Mouse (Mus musculus) heart, postnatal 25 days (tissue): Measurements from ENCODE around the gene Rgcc. TPM values are rescaled to one million over a fixed set of nuclear protein-coding genes. Genes with fewer than 3 reads are reported as not detected.

ENCODE experiments used
- DNase-seq: peaks from one replicate; pipeline ENCODE4 v3.0.0; 2022; ENCODE audit warnings: low spot score
- intact Hi-C: fragments of 180-260 bp; cut with DNase I; formaldehyde crosslinking; loops from one replicate; pipeline ENCODE4 v1.15.1; 2025
- total RNA-seq, 2 experiments: library from RNA; stranded (reverse); gene quantifications; 2 replicates each; pipeline ENCODE4 v1.2.3; 2021

Rgcc gene
- total RNA-seq, 2 experiments from 2014 or later: 37.9 to 54.5 TPM

- intact Hi-C loops: no loop called here
- DNase-seq: no peak
Measured at GRCm38 (mm10) chr14:79283952-79284351, 17.5 kb downstream of the Rgcc start.

DNA sequence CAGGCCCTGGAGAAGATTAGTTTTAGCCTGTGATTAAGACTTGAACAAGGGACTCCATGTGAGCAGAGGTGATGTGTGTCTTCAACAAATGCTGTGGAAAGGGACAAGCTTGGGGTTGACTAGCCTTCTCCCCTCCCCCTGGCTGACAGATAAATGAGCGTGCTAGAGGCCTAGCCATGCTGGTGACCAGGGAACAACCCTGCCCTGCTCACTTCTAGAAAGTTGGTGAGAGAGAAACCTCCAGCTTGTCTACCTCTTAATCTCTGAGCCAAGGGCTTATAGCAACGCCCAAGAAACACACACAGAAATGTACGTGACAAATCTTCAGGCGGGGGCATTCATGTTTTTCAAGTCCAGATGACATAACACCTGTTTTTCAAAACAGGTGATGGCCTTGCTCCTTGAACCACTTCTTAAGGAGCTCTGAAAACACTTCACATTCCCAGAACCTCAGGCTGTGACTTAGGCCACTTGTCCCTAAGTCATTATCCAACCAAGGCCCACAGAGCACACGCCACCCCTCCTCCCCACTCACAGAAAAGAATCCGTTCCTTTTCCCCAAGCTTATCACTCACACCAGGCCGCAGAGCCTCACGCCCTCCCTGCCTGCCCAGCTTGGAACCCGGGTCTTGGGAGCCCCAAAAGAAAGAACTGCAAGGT, 19.4 kb downstream of the Rgcc start:
- intact Hi-C loops: no loop called here

DNA sequence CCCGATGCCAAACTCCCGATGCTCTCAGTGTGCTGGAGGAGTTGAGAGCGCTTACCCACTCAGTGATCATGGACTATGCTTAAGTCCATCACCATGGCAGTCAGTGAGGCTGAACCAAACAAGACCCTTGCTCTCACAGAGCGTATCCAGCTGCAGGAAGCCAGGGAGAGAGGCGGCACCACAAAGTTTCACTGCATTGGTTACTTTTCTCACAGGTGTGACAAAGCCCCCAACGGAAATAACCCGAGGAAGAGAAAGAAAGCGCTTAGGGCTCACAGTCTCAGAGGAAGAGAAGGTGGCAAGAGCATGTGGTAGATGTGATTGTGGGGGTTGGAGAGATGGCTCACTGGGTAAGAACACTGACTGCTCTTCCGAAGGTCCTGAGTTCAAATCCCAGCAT, 21.0 kb downstream of the Rgcc start:
- no peak for DNase-seq
- intact Hi-C loops: no loop called here

More for the DNA sequence above, 19.4 kb downstream of the Rgcc start:
- no peak for DNase-seq

GRCm38 (mm10) chr14:79279494-79279893, 22.0 kb downstream of the Rgcc start:
- peak; percentile 42 for DNase-seq

DNA sequence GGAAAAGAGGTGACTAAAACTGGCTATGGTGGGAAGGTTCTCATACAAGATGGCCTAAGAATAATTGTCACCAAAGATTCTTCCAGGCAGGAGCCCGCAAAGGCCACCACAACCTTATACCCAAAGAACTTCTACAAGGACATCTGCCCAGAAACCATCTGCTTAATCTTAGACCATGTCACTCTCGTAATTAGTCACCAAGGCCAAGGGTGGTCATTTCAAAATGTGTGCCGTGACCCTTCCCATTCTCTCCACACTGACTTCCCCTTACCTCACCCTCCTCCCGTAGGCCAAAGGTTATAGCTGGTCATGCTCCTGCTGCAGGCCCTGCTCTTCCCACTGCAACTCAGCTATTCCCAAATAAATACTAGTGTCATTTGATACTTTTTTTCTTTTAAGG, 22.5 kb downstream of the Rgcc start:
- DNase-seq: no peak
- intact Hi-C loops: loop anchor here (2.0 to 5.0 kb wide), 2 partner anchors 22 to 157 kb away; partner anchors contain the start of gene Rgcc

More at GRCm38 (mm10) chr14:79279494-79279893, 22.0 kb downstream of the Rgcc start:
- intact Hi-C loops: loop anchor here (2.0 to 5.0 kb wide), 2 partner anchors 21 to 157 kb away; partner anchors contain the start of gene Rgcc

DNA sequence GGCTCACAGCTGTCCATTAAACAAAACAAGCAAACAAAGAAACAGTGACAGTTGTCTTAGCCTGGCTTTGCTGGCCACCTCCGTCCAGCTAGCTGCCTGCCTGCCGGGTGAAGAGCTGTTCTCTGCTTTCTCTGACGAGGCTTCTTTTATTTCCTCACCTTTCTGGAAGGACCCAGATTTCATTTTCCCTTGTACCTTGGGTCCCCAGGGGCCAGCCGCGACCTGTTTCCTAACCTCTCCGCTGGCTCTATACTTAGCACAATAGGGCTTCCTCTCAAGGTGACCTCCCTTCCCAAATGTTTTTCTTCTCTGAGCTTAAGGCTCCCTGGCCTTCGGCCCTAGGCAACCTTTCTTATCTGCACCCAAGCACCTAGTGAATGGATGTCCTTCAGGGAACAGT, 23.5 kb downstream of the Rgcc start:
- intact Hi-C loops: loop anchor here (2.0 to 5.0 kb wide), 2 partner anchors 23 to 156 kb away; partner anchors contain the start of gene Rgcc
- DNase-seq: peak; percentile 62

DNA sequence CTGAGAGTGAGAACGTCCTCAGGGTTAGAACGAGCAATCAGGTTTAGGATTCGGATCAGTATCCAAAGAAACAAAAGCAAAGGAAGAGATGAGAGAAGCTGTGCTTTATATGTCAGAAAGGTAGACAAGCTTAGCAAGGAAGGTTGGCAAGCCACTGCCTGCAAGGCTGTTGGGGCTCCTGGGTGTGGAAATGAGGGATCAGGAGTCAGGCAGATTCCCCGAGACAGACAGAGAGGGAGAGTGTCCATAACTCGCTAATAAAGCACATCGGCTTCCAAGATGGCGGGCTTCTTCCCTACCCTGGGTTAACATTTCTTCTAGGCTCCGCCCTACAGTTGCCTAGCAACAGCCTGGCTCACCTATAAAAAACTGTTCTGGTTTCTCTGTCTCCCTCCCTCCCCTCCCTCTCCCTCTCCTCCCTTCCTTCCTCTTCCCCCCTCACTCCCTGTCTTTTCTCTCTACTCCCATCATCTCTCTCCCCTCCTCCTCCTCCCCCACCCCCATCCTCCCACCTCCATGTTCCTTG, 25.5 kb downstream of the Rgcc start:
- no peak for DNase-seq
- intact Hi-C loops: loop anchor here (5.0 kb wide), 1 partner anchor 154 kb away; no protein-coding TSS in a partner anchor

- intact Hi-C loops: loop anchor here (5.0 kb wide), 1 partner anchor 153 kb away; no protein-coding TSS in a partner anchor
- no peak for DNase-seq
Measured at GRCm38 (mm10) chr14:79275441-79275840, 26.0 kb downstream of the Rgcc start.

GRCm38 (mm10) chr14:79273697-79274477, 27.6 kb downstream of the Rgcc start:
- intact Hi-C loops: loop anchor here (2.0 to 5.0 kb wide), 2 partner anchors 93 to 117 kb away; no protein-coding TSS in a partner anchor
- peak; percentile 49 for DNase-seq

DNA sequence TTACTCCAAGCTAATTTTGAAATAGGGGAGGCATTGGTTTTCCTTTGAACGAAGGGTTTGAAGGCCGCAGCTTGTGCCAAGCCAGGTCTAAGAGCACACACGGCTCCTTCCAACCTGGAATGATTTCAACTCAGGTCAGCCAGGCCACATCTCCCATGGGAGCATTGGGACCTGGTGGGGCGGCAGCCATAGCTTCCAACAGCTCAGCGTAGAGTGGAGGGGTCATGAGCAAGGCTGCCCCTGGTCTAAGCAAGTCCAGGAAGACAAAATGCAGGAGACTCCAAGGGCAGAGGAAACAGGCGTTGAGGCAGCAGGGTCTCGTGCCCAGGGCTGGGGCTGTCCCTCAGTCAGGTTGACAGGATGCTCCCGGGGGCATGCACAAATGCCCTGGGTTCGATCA, 28.5 kb downstream of the Rgcc start:
- no peak for DNase-seq
- intact Hi-C loops: loop anchor here (2.0 to 5.0 kb wide), 2 partner anchors 92 to 116 kb away; no protein-coding TSS in a partner anchor

DNA sequence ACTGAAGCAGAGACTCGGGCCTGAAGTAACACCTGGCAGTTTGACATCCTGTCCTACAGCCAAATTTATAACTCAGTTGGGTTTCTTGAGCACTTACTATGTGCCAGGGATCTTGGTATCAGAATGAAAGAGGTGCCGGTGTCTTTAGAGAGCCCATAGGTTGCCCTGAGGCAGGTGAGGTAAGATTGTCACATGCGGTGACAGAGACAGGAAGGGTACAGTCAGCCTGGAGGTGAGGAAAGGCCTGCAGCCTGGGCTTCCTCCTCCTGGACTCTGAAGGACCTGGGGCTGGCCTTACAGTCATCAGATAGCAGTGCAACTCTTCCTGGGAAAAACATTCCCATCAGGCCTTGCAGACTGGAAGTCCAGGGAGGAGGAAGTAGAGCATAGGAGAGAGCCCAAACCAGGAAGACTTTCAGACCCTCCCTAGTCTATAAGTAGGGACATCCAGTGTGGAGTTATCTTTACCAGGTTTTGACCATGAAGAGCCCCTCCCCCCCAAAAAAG, 29.2 kb downstream of the Rgcc start:
- no peak for DNase-seq
- intact Hi-C loops: loop anchor here (2.0 to 5.0 kb wide), 2 partner anchors 91 to 115 kb away; no protein-coding TSS in a partner anchor

- intact Hi-C loops: loop anchor here (2.0 kb wide), 1 partner anchor 41 kb away; no protein-coding TSS in a partner anchor
- no peak for DNase-seq
Measured at GRCm38 (mm10) chr14:79269551-79269950, 31.9 kb downstream of the Rgcc start.

DNA sequence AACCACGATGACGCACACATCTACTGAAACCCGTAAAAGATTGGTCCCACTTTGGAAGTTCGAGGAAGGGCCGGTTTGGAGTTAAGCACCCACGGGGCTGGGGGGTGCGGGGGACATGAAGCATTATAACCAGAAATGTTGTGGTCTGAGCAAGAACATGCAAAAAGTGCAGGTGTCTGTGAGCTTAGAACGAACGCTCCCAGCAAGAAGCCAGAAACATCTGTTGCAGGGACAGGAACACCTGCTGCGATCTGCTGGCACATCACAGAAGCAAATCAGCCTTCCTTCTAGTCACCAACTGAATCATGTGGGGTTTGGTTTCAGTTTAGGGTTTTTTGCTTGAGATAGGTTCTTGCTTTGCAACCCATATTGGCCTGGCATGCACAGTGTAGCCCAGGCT, 33.6 kb downstream of the Rgcc start:
- DNase-seq: no peak
- intact Hi-C loops: loop anchor here (2.0 kb wide), 1 partner anchor 39 kb away; no protein-coding TSS in a partner anchor

- DNase-seq: no peak
- intact Hi-C loops: no loop called here
Measured at GRCm38 (mm10) chr14:79267382-79267781, 34.1 kb downstream of the Rgcc start.

GRCm38 (mm10) chr14:79266408-79266807, 35.0 kb downstream of the Rgcc start:
- intact Hi-C loops: no loop called here
- no peak for DNase-seq

- intact Hi-C loops: no loop called here
- no peak for DNase-seq
Measured at GRCm38 (mm10) chr14:79265738-79266137, 35.7 kb downstream of the Rgcc start.

DNA sequence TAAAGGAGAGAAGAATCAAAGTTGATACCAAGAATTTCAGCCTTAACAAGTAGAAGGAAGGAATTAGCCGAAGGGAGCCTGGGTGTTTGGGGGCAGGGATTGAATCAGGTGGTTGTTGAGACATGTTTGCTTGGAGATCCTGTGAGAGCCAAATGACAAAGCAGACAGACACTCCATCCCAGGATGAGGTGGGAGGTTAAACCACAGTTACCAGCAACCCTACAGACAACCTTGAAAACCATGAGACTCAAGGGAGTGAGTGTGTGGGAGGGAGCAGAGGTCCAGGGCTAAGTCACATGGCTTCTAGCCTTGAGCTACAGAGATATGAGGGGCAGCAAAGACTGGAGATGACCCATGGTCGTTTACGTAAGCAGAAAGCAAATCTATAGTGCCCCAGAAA, 38.1 kb downstream of the Rgcc start:
- intact Hi-C loops: loop anchor here (5.0 kb wide), 1 partner anchor 76 kb away; no protein-coding TSS in a partner anchor
- DNase-seq: no peak

GRCm38 (mm10) chr14:79262677-79263076, 38.8 kb downstream of the Rgcc start:
- no peak for DNase-seq
- intact Hi-C loops: loop anchor here (5.0 kb wide), 1 partner anchor 75 kb away; no protein-coding TSS in a partner anchor

- no peak for DNase-seq
- intact Hi-C loops: no loop called here
Measured at GRCm38 (mm10) chr14:79259062-79259779, 42.2 kb downstream of the Rgcc start.
